Mouse (Mus musculus): Measurements from ENCODE around the gene Parvb.
A peak's percentile ranks its signal among the peaks of the same experiment; 100 is the strongest.

Parvb gene

DNA sequence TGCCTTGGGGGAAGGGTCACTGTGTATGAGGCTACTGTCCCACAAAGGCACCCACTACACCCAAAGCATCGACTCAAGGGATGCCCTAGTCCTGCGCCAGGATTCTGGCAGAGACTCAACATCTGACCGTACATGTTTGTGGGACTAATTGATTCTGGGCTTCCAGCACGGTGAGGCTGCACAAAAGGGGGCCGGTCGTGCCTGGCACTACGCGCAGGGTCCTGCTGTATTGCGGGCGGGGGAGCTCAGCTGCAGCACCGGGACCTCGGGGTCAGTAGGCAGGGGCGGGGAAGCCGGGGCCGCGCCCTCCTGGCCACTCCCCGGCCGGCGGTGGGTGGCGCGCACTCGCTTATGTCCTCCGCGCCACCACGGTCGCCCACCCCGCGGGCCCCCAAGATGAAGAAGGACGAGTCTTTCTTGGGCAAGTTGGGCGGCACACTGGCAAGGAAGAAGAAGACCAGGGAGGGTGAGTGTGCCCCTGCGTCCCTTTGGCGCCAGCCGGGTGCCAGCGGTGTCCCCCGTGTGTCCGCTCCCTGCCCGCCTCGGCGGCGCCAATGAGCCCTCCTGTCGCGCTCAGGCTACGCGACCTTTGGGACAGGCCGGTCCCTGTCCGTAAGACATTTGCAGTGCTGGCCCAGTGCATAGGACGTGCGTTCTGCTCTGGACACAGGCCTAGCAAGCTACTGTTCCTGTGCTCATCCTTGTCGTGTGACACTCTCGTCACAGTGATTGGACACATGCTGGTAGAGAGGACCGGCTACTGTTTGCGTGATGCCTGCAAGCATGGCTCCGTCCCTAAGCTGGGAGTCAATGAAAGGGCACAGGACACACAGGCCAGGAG is at the start of gene Parvb:
Gene Parvb, plus strand, starts transcription at position 323 of the 841 bp plus-strand sequence.
- peak; percentile 62 for DNase-seq (ENCODE audit: low spot score)

DNA sequence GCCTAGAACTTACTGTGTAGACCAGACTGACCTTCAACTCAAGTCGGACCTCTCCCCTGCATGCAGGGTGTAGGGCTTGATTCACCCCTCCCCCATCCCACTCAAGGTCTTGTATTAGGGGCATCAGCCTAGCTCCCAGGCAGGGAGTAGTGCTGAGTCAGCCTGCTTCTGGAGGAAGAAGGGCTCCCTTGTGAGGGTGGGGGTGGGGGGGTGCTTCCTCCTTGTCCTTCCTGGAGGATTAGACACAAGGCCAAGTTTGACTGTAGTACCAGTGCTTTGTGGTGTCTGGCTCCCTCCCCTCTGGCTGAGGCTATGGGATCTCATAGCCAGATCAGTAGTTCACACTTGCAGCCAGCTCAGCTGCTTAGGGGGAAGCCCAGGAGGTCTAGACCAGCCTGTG is 47.9 kb upstream of the Parvb start:
- no peak for DNase-seq (ENCODE audit: low spot score)

DNA sequence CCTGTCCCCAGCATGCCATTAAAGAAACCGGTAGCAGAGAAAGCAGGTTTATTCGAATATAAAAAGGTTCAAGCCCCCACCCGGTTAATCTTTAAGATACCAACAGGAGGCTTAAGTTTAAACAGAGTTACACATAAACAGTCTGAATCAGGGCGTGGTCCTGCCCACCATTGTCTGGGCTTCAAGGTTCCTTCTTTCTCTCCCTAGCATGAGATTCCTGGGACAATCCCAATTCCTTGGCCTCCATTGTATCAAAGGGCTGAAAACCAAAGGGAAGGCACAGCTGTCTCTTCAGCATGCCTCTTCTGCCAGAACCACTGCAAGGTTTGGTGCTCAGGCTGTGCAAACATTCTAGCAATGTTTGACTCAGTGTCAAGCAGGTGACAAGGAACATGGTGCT is 45.6 kb upstream of the Parvb start:
- no peak for DNase-seq (ENCODE audit: low spot score)

DNA sequence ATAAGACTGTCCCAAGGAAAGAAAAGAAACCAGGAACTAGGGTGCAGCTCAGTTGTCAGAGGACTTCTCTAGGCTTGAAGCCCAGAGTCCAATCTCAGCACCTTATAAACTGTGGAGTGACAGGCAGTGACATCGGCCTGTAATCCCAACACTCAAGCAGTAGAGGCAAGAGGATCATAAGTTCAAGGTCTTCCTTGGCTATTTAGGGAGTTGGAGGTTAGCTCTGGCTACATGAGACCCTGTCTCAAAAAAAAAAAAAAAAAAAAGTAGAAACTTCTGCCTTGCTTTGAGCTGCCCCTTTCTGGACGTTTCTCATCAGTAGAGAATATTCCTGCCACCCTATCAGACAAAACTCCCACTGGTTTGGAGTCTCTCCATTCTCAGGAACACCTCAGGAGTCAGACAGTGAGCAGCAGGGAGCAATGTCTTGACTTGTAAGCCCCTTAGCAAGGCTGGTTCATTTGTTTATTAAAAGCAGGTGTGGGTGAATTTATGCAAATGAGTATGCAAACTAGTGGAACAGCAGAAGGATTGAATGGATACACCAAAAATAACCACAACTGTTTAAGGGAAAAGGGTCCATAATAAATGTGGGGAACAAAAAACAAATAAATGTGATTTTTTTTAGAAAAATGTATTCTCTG is 42.8 kb upstream of the Parvb start:
- no peak for DNase-seq (ENCODE audit: low spot score)

DNA sequence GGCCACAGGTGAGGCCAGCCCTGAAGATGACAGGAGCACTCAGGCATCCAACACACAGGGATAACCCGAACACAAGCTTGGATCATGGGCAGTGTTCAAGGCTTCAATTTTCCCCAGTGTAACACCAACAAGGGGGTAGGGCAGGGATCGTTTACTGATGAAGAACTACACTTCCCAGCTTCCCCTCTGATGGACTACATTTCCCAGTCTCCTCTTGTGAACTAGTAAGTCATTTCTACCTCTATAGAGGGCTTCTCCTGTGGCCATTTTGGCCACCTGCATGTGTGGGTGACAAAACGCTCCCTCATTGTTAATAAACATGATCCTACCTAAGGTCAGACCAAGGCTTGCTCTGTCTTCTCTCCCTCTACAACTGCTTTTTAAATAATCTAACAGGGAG is 42.0 kb upstream of the Parvb start:
- DNase-seq (ENCODE audit: low spot score): no peak

DNA sequence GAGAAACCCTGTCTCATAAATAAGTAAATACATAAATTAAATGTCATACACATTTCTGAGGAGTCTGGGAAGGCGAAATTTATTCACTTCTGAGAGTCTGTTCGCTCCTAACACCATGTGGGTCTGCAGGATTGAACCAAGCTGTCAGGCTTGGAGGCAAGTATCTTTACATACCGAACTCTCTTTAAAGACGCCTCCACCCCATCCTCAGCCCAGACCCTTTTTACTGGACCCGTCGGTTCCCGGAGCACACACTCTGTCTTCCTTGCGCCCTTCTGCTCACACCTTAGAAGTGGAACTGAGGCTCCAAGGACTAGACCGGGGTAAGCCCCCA is 40.2 kb upstream of the Parvb start:
- no peak for DNase-seq (ENCODE audit: low spot score)

DNA sequence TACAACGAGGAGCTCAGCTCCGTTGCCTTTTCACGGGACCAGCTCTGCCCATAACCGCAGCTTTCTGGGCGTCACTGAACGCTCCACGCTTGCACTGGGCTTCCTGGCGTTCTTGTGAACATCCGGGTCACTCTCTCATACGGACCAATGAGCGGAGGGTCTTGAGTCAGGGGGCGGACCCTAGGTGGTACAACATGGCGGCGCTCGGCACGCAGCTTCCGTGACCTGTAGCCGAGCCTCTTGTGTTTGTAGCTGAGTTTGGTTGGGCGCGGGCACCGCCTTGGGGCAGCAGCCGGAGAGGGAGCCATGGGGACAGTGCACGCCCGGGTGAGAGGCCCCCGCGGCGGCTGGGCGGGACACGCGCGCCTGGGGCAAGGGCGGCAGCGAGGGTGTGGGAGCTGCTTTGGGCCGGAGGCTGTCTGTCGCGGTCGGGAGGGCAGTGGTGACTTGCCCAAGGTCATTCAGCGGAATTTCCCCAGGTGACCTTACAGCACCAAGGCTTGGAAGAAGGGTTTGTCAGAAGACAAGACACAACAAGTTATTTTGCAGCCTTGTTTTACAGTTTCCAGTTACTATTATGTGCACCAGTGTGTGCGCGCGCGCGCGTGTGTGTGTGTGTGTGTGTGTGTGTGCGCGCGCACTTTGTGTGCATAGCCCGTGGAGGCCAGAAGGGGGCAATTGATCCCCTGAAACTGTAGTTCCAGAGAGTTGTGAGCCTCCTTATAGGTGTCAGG is 39.6 kb upstream of the Parvb start, which contains the start of gene Samm50:
Gene Samm50, plus strand, starts transcription at position 184 of the 734 bp plus-strand sequence.
- peak; percentile 94 for DNase-seq (ENCODE audit: low spot score)

DNA sequence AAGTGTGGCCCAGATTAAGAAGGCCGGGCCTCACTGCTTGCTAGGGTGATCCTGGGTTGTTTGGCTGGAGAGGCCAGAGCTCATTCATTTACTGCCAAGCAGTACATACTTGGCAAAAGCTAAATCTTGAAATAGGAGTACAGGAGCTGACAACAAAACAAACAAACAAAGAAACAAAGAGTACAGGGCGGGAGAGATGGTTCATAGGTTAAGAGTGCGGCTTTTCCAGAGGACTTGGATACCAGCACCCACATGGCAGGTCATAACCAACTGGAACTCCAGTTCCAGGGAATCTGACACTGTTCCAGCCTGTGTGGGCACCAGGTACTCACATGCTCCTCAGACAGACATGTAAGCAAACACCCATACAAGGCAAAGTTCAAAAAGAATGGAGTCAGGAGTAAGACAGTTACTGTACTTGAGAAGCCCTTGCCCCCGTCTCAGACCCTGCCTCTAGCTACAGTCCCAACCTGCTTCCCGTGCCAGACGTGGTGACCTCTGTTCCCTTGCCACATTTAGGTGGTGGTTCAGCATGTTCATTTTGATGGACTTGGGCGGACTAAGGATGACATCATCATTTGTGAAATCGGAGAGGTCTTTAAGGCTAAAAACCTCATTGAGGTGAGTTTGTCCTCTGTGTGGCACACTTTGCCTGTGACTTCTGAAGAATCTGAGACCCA is 35.2 kb upstream of the Parvb start:
- no peak for DNase-seq (ENCODE audit: low spot score)

DNA sequence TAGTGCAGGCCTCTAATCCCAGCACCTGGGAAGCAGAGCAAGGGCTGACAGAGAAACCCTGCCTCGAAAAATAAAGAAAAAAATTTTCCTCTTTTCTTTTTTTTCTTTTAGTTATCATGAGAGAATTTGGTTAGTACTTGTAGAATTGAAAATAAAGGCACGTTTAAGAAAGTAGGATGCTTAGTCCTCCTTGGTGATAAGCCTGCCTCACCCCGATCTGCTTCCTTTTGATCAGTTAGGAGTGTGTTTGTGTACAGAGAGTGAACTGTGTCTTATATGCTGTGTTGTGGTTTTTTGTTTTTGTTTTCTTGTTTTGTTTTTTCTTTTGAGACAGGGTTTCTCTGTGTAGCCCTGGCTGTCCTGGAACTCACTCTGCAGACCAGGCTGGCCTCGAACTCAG is 24.5 kb upstream of the Parvb start:
- no peak for DNase-seq (ENCODE audit: low spot score)

DNA sequence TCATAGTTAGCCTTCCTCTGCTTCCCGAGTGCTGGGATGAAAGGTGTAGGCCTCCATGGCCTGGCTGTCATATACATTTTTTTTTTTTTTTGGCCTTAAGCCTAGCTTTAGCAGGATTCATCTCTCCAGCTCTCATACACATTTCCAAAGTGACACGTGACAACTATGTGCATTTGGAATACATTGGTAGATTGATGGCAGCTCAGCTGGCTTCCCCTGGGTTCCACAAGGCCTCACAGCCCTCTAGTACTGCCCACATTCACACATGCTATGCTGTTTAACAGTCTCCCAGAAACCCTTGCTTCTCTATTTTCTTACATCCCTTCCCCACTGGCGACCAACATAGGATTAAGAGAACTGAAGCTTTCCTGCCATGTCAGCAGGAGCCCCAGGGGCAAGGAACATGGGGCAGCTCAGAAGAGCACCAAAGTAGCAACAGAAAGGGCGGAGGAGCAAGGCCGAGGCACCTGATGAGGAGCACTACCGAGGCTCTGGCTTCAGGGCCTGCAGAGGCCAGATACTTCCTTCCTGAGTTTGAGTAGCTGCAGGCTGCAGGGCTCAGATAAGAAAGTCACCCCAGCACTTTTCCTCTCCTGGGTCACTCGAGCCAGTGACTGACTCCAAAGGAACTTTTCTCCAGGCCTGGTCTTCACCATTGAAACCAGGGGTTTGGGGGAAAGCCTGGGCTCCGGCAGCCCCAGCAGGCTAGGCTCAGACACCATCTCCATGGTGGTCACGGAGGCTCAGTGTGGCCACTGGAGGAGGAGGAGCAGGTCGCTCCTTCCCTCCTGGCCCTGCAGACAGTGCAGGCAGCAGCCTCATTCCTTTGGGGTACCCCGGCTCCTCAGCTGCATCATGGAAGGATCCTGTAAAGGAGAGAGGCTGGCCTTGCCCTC is 22.1 kb upstream of the Parvb start:
- no peak for DNase-seq (ENCODE audit: low spot score)

DNA sequence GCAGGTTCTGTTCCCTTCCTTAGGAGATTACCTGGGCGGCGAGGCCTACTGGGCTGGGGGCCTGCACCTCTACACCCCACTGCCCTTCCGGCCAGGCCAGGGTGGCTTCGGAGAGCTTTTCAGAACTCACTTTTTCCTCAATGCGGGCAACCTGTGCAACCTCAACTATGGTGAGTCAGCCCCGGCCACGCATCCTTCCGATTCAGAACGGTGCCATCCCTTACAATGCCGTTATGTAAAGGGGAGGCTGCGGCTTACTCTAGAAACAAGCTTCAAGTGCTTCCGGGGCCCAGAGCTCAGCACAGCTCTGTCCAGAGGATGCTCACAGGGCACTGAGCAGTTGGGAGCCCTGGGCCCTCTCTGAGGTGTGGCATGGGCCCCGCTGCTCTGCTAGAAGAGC is 21.4 kb upstream of the Parvb start:
- no peak for DNase-seq (ENCODE audit: low spot score)

DNA sequence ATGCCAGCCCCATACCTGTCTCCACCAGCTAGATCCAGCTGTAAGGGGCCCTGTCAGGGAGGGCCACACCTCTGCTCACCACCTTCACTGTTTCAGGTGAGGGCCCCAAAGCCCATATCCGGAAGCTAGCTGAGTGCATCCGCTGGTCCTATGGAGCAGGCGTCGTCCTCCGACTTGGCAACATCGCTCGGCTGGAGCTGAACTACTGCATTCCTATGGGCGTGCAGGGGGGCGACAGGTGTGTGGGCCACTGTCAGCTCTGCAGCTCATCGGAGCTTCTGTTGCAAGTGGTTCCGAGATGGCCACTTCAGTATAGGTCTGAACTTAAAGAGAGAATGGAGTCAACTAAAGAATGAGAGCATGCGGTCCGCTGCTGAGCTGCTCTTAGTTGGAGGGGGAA is 20.9 kb upstream of the Parvb start:
- no peak for DNase-seq (ENCODE audit: low spot score)

DNA sequence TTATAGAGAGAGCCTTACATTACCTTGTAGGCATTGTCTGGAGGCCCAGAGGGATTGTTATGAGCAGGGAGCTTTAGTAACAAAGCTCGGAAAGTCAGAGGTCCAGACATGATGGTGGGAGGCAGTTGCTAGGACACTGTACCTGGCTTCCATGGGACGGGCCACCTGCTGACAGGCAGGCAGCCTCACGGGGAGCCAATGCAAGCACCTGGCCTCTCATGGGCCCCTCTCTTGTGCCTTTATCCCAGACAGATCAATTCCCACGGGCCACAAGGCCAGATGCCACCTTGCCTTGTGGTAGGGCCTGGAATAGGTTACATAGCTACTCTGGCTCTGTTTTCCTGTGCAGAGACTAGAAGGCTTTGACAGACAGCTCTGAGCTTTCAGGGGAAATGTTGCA is 20.3 kb upstream of the Parvb start:
- DNase-seq (ENCODE audit: low spot score): no peak

DNA sequence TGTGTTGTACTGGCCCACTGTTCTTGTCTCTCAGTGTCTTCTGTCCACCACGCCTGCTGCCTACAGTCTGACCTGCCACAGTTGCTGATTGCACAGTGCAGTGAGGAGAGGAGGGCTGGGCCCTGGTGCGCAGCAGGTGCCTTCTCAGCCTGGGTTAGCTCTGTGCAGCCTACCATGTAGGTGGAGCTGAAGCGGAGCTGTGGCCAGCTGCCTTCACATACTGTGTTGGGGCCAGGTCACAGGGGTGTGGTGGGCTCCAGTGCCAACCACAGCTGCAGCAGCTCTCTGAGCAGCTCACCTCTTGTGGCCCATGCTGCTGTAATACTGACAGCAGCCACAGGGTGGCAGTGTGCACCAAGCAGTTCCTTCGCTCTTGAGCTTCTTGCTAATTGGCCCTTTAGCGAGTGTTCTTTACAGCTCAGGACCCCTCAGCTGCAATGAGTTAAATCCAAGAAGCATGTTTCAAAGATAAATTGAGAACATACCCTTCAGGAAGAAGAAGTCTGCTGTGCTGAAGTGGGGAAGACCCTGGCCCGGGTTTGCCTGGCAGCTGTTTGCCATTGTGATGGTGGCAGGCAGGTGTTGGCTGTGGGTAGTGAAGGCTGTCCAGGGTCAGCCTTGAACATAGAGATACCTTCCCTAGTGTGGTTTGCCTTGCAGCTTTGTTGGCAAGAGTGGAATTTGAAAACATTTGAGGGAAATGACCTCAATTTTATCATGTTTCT is 19.6 kb upstream of the Parvb start:
- peak; percentile 87 for DNase-seq (ENCODE audit: low spot score)

DNA sequence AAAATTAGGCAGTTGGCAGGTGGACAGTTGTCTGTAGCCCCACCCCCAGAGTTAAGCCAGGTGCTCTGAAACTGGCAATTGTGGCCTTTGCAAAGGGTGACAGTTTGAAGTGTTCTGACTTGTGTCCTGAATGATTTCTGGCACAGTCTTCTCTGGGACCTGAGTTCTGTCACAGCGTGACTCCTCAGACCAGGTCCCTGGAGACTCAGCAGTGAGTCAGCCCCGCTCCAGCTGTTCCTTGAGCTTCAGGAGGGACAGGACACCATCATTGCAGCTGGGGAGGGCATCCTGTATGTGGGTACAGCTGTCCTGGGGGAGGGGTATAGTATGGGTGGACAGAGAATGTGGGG is 19.1 kb upstream of the Parvb start:
- no peak for DNase-seq (ENCODE audit: low spot score)

DNA sequence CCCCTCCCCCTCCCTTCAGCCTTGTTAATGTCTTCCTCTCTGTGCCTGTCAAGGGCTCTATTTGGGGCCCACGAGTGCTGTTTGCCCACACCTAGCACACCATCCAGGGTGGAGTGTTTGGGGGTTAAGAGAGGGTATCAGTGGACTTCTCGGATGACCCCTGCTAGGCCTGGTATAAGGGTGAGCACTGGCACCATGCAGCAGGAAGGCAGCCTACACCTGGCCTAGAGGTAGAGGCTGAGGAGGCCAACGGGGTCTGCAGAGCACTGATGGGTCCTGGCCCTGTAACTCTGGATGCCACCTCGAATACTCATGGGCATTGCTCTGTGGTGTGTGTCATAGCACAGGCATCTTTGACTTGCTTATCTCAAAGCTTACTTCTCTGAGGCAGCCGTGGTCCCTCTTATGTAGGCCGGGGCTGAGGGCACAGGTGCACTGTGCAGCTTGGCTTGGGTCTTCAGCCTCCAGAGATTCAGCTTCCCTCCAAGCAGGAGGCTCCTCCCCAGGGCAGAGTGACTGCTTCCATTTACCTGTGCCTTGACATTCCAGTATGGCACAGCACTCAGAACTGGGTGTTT is 18.6 kb upstream of the Parvb start:
- no peak for DNase-seq (ENCODE audit: low spot score)

DNA sequence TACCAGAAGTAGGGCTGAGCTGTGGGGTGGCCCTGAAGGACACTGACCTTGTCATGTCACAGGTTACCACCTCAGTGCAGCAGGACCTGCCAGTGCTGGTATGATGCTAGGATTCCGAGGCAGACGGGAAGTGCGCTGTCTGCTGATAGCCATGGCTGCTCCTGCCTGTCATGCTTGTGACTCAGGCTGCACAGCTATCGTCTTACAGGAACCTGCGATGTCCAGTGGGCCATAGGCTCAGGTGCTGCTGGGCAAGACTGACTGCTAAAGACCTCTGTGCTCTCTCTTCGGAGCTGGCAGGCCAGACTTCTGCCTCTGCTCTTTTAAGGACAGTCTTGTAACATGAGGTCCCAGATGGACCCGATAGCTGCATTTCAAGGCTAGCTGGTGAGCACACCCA is 17.4 kb upstream of the Parvb start:
- no peak for DNase-seq (ENCODE audit: low spot score)

DNA sequence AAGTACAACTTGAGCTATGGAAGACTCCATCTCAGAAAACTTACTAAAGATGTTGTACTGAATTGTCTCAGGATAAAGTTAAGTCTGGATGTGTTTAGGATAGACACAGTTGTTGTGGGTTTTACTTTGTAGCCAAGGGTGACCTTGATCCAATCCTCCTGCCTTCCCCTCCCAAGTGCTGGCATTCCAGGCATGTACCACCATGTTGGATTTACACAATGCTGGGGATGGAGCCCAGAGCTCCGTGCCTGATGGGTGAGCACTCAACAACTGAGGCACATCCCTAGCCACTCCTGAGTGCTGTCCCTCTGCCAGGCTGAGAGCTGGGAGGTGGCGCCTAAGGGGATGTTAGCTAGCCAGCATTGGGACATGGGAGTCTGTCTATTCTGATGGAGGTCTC is 16.6 kb upstream of the Parvb start:
- no peak for DNase-seq (ENCODE audit: low spot score)

DNA sequence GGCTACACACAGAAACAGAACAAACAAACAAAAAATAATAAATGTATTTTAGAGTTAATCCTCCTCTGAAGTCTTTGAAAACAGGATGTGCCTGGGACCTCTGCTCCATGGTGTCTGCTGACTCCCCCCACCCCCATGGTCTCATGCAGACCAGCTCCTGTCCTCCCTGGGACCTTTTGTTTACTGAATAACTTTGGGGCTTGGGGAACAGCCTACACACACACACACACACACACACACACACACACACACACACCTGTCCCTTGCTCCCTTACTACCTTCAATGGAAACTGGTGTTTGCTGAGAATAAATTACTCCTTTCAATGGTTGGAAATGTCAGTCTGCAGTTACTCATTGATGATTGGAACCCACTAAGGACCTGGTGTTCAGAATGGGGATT is 15.8 kb upstream of the Parvb start:
- no peak for DNase-seq (ENCODE audit: low spot score)

DNA sequence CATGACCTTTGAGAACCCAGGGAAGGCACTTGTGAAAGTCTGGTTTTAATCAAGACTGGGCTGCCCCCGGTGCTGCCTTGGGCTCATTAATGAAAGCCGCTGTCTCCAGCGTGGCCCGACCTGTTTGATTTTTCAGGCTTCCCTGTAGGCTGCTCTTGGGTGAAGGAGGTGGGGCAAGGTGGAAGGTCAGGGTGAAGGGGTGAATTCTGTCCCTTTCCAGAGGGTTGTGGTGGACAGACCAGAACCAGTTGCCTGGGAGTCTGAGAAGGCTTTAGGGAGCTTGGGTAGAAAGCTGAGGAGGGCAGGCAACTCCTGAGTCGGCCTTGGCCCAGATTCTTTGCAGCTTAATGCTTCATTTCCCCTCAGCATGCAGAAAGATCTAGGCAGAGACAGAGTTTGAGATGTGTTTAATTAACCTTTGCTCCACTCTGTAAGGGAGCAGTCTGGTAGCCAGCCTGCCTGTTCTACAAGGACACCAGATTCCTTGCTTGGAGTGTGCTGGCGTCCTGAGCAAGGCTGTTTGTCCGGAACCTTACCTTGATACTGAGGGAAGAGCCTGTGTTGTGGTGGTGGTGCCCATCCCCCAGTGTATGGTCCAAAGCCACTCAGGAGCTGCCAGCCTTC is 15.3 kb upstream of the Parvb start:
- no peak for DNase-seq (ENCODE audit: low spot score)

Measured in layer of hippocampus, adult 11-12 months (tissue).